Mouse (Mus musculus) hindbrain, embryonic 13.5 days (tissue): ENCODE measurements at regions not wholly inside any gene's neighbourhood (a gene's known extent, or its start where the extent isn't known, plus 50 kb on each side); places are given as distances from the start of the nearest gene placed in this dataset.
"Not testable (repeated sequence)": the region's sequence is repeated elsewhere in the genome, so short reads cannot be mapped to it uniquely, and the experiment has no call there.

ENCODE experiments used
- ATAC-seq: fragments of 200-750 bp; cut with Nextera tagmentation; 2 replicates; pipeline ENCODE4 v1.8.0; 2017; ENCODE audit warnings: moderate TSS enrichment; ENCODE audit not compliant: low FRiP score
- H3K27ac ChIP-seq: fragments of 300-500 bp; sonication (generic); 2 replicates; pipeline ENCODE4 v1.5.1; 2015; ENCODE audit warnings: inconsistent platforms, mild to moderate bottlenecking, moderate library complexity
- H3K27me3 ChIP-seq: fragments of 300-500 bp; sonication (generic); 2 replicates; pipeline ENCODE4 v1.6.1; 2015; ENCODE audit warnings: mild to moderate bottlenecking, inconsistent platforms
- H3K36me3 ChIP-seq: fragments of 300-500 bp; sonication (generic); 2 replicates; pipeline ENCODE4 v1.6.1; 2015; ENCODE audit warnings: mild to moderate bottlenecking, inconsistent platforms
- H3K4me1 ChIP-seq: fragments of 300-500 bp; sonication (generic); replicated peaks from 2 replicates; pipeline ENCODE4 v1.6.1; 2015; ENCODE audit warnings: inconsistent platforms
- H3K4me2 ChIP-seq: fragments of 300-500 bp; sonication (generic); 2 replicates; pipeline ENCODE4 v1.6.1; 2015; ENCODE audit warnings: inconsistent platforms, mild to moderate bottlenecking, moderate library complexity
- H3K4me3 ChIP-seq: fragments of 300-500 bp; sonication (generic); 2 replicates; pipeline ENCODE4 v1.5.1; 2015; ENCODE audit warnings: mild to moderate bottlenecking, inconsistent platforms
- H3K9ac ChIP-seq: fragments of 300-500 bp; sonication (generic); 2 replicates; pipeline ENCODE4 v1.6.1; 2015; ENCODE audit warnings: mild to moderate bottlenecking, inconsistent platforms
- H3K9me3 ChIP-seq: fragments of 300-500 bp; sonication (generic); 2 replicates; pipeline ENCODE4 v1.6.1; 2016; ENCODE audit warnings: inconsistent platforms
- WGBS: fragments of 180-500 bp; shearing (Covaris S2); methylation state at CpG from one replicate; pipeline ENCODE4 v1.1.7; 2015; 5-methylcytosine and 5-hydroxymethylcytosine counted together

GRCm38 (mm10) chr1:13042326-13042725, 1628.4 kb downstream of the A830018L16Rik start:
- no peak overlapping the region for H3K4me2 ChIP-seq
- no peaks in the 10 kb centered on the region for H3K36me3 ChIP-seq
- no peaks in the 10 kb centered on the region for H3K4me1 ChIP-seq
- ATAC-seq, result no peak
- no peaks in the 10 kb centered on the region for H3K9me3 ChIP-seq
- no peak overlapping the region for H3K27ac ChIP-seq
- H3K9ac ChIP-seq, result no peak overlapping the region
- H3K27me3 ChIP-seq, result no peaks in the 10 kb centered on the region
- H3K4me3 ChIP-seq, result no peak overlapping the region

DNA sequence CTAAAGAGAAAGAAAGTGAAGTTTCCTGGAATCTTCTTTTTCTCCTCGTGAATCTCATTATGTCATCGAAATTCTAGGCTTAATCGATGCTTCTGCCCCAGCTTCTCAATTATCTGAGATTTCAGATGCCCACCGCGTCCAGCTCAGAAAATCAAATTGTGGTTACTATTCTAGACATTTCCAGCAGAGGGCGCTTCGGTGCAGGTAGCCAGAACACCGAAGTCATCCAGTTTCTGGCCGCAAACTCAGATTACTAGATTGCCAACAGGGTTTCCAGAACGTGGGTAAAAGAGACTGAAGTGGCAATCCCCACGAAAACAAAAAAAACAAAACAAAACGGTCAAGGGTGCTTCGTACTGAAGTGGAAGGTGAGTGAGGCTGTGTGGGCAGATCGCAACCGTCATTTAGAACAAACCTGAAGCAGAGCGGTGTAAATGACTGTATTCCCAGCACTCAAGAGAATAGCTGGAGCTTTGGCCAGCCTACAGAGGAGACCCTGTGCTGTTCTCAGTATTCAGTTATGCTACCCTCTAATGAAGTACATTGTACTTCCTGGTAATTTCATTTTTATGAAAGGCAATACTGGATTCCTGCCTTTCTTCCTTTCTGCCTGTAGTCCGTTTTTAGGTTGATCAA, 1636.4 kb downstream of the A830018L16Rik start:
- H3K27me3 ChIP-seq, result peaks cover 11% of the 10 kb centered on the region; the same call in 1 of the 2 replicates
- H3K4me2 ChIP-seq, result peak overlapping the region; percentile 25; the same call in 1 of the 2 replicates
- no peak overlapping the region for H3K4me3 ChIP-seq
- H3K27ac ChIP-seq, result no peak overlapping the region
- H3K36me3 ChIP-seq, result no peaks in the 10 kb centered on the region
- no peak for ATAC-seq
- H3K9ac ChIP-seq, result no peak overlapping the region
- 21% methylated on average over 17 of the region's 17 CpGs for WGBS
- no peaks in the 10 kb centered on the region for H3K9me3 ChIP-seq
- H3K4me1 ChIP-seq, result no peaks in the 10 kb centered on the region

- peaks cover 11% of the 10 kb centered on the region; the same call in 1 of the 2 replicates for H3K27me3 ChIP-seq
- WGBS, result 81% methylated on average over 12 of the region's 13 CpGs
Measured at GRCm38 (mm10) chr1:13051433-13052066, 1637.6 kb downstream of the A830018L16Rik start.

DNA sequence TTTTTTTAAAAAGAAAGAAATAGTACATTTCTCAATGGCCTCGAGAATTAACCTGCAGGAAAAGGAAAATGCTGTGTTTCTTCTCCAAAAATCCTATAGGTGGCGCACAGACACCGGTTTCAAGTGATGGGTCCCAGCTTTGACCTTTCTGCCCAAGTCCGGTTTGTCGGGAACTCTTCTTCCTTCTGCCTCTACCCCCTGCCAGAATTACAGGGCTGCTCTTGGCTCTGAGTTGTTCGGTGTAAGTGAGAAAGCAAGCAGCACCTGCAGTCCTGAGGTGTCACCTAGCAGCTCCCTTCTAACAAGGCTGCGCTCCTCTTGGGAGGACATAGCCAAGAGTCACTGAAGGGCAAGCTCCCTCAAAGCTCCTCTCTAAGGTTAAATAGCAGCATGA, 1638.2 kb downstream of the A830018L16Rik start:
- H3K36me3 ChIP-seq, result no peaks in the 10 kb centered on the region
- H3K4me2 ChIP-seq, result peak overlapping the region; percentile 29; the same call in 1 of the 2 replicates
- H3K4me1 ChIP-seq, result no peaks in the 10 kb centered on the region
- H3K27ac ChIP-seq, result no peak overlapping the region
- peaks cover 11% of the 10 kb centered on the region; the same call in 1 of the 2 replicates for H3K27me3 ChIP-seq
- 15% methylated on average over 7 of the region's 7 CpGs for whole genome bisulfite sequencing
- no peak overlapping the region for H3K9ac ChIP-seq
- 0 out of 2 replicates have a peak, but pooled peaks have one; percentile 22 for ATAC-seq
- H3K9me3 ChIP-seq, result no peaks in the 10 kb centered on the region
- no peak overlapping the region for H3K4me3 ChIP-seq

More at GRCm38 (mm10) chr1:13051433-13052066, 1637.6 kb downstream of the A830018L16Rik start:
- not testable (repeated sequence) for H3K4me2 ChIP-seq, H3K4me1 ChIP-seq, H3K27ac ChIP-seq, H3K4me3 ChIP-seq, H3K9ac ChIP-seq, ATAC-seq, H3K9me3 ChIP-seq, H3K36me3 ChIP-seq

DNA sequence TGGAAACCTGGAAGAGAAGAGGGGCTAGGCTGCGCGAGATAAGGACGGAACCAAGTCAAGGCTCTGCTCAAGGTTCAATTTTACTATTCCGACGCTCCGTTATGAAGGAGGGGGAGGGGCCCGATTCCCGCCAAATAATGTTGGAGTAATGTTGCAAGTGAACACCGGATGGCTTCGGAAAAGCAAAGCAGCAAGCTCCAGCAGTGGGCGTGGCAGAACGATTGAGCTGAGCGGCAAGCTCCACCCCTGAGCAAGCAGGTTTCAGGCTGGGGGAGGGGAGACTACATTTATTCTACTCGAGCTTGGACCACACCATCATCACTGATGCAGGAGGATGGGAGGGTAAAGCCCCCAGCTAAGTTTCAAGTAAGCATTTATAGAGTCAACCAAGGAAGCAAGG, 1643.8 kb downstream of the A830018L16Rik start:
- Histone ChIP-seq H3K27me3 (no peaks in the 10 kb centered on the region; the same call in 1 of the 2 replicates), H3K4me1 (no peaks in the 10 kb centered on the region), H3K4me3 (no peak overlapping the region), H3K4me2 (peak overlapping the region; percentile 30; the same call in 1 of the 2 replicates), H3K9me3 (no peaks in the 10 kb centered on the region), H3K27ac (no peak overlapping the region), H3K9ac (no peak overlapping the region), H3K36me3 (no peaks in the 10 kb centered on the region)
- 32% methylated on average over 14 of the region's 14 CpGs for WGBS
- no peak for ATAC-seq

DNA sequence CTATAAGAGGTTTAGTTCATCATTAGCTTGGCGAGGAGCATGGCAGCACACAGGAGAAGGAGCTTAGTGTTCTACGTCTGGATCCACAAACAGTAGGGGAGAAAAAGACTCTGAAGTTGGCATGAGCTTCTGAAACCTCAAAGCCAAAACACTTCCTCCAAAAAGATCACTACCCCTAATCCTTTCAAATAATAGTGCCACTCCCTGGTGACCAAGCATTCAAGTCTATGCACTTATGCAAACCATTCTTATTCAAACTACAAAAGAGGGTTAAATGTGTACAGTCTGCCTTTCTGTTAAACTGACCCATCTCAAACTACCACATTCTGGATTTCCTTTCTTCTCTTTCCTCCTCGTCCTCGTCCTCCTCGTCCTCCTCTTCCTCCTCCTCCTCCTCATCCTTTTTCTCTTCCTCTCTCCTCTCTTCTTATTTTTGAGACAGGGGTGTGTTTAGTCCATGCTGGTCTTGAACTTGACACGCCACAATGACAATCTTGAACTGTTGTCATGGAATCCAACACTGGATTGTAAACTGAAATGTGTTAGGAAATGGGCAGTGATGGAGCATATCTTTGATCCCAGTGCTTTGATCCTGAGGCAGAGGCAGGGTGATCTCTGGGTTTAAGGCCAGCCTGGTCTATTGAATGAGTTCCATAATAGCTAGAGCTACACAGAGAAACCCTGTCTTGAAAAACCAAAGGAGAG, 1645.9 kb downstream of the A830018L16Rik start:
- H3K9me3 ChIP-seq, result no peaks in the 10 kb centered on the region
- H3K9ac ChIP-seq, result no peak overlapping the region
- WGBS, result 84% methylated on average over 6 of the region's 6 CpGs
- no peaks in the 10 kb centered on the region for H3K4me1 ChIP-seq
- ATAC-seq, result no peak
- no peak overlapping the region for H3K4me2 ChIP-seq
- H3K27ac ChIP-seq, result no peak overlapping the region
- H3K4me3 ChIP-seq, result no peak overlapping the region
- H3K27me3 ChIP-seq, result no peaks in the 10 kb centered on the region
- no peaks in the 10 kb centered on the region for H3K36me3 ChIP-seq
